Mouse (Mus musculus) heart, embryonic 13.5 days (tissue): ENCODE results near the gene Acer1. TPM values are rescaled to one million over a fixed set of nuclear protein-coding genes. Genes with fewer than 3 reads are reported as not detected.
A peak's percentile ranks its signal among the peaks of the same experiment; 100 is the strongest.

Source experiments
- ATAC-seq: fragments of 200-750 bp; cut with Nextera tagmentation; 2 replicates; pipeline ENCODE4 v1.8.0; 2017; ENCODE audit warnings: moderate TSS enrichment; ENCODE audit not compliant: insufficient number of reproducible peaks, low FRiP score, low TSS enrichment; ENCODE audit errors: extremely low read depth
- H3K27ac ChIP-seq: fragments of 300-500 bp; sonication (generic); replicated peaks from 2 replicates; pipeline ENCODE4 v1.5.1; 2015; ENCODE audit warnings: moderate library complexity, mild to moderate bottlenecking, inconsistent platforms
- H3K27me3 ChIP-seq: fragments of 300-500 bp; sonication (generic); replicated peaks from 2 replicates; pipeline ENCODE4 v1.6.1; 2015; ENCODE audit warnings: mild to moderate bottlenecking, inconsistent platforms
- H3K36me3 ChIP-seq: fragments of 300-500 bp; sonication (generic); 2 replicates; pipeline ENCODE4 v1.6.1; 2015; ENCODE audit warnings: mild to moderate bottlenecking, inconsistent platforms
- H3K4me1 ChIP-seq: fragments of 300-500 bp; sonication (generic); 2 replicates; pipeline ENCODE4 v1.6.1; 2015; ENCODE audit warnings: inconsistent platforms
- H3K4me2 ChIP-seq: fragments of 300-500 bp; sonication (generic); 2 replicates; pipeline ENCODE4 v1.6.1; 2015; ENCODE audit warnings: inconsistent platforms, mild to moderate bottlenecking, moderate library complexity
- H3K4me3 ChIP-seq: fragments of 300-500 bp; sonication (generic); 2 replicates; pipeline ENCODE4 v1.5.1; 2015; ENCODE audit warnings: moderate library complexity, mild to moderate bottlenecking, inconsistent platforms
- H3K9ac ChIP-seq: fragments of 300-500 bp; sonication (generic); 2 replicates; pipeline ENCODE4 v1.6.1; 2015; ENCODE audit warnings: inconsistent platforms, mild to moderate bottlenecking, moderate library complexity
- H3K9me3 ChIP-seq: fragments of 300-500 bp; sonication (generic); 2 replicates; pipeline ENCODE4 v1.6.1; 2016; ENCODE audit warnings: inconsistent platforms
- WGBS: fragments of 180-500 bp; shearing (Covaris S2); methylation state at CpG from one replicate; pipeline ENCODE4 v1.1.7; 2015; ENCODE audit warnings: mixed read lengths; 5-methylcytosine and 5-hydroxymethylcytosine counted together
- polyA plus RNA-seq: library from polyadenylated mRNA; unstranded; fragments of >200 nt; fragmentation: Nextera tagmentation; extraction: Ambion mirVana; gene quantifications from 2 replicates; pipeline ENCODE4 v1.2.1, GENCODE M21; 2015

Acer1 gene
- polyA plus RNA-seq, 1 experiment from 2014 or later = not detected

DNA sequence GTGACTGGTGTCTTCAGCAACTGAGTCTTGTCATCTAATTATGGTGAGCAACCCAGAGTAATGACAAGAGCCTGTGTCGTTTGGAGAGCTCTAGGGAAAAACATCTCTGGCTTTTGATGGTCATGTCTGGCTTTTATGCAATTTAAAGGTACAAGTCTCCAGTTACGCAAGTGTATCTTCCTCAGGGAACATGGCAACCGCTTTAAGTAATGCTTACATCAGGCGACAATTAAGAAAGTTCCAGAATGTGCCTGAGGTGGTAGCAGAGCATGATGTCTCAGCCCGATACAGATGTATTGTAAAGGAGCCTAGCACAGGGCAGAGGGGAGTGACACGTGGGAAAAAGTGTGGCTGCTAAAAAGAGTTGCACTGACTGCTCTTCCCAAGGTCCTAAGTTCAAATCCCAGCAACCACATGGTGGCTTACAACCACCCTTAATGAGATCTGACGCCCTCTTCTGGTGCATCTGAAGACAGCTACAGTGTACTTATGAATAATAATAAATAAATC, 7.0 kb upstream of the Acer1 start:
- H3K27ac ChIP-seq = peak overlapping the region; percentile 76; the same call in 1 of the 2 replicates
- WGBS = 67% methylated on average over 7 of the region's 7 CpGs
- peak overlapping the region; percentile 87 for H3K4me2 ChIP-seq
- H3K9me3 ChIP-seq = no peaks in the 10 kb centered on the region
- H3K4me1 ChIP-seq = peaks cover 15% of the 10 kb centered on the region
- H3K9ac ChIP-seq = peak overlapping the region; percentile 91
- no peak for ATAC-seq
- peaks cover 28% of the 10 kb centered on the region for H3K36me3 ChIP-seq
- no peaks in the 10 kb centered on the region for H3K27me3 ChIP-seq
- peak overlapping the region; percentile 81 for H3K4me3 ChIP-seq

DNA sequence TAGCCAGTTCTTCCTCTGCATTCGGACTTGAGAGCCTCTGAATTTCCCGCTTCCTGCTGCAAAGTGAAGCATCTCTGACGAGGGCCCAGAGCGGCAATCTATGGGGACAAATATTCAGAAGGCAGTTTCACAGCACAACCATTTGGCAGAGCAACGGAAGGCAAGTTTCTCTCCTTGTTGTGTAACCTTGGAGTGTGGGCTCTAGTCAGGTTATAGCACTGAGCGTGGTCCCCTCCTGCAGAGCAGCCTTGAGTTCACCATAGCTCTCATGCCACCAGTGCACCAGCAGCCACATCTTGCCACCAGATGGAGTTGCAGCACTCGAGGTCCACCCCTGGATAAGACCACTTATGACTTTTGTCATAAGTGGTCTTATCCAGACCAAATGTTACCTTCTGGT, 6.5 kb upstream of the Acer1 start:
- WGBS = 76% methylated on average over 7 of the region's 7 CpGs
- Histone ChIP-seq H3K4me2 (no peak overlapping the region), H3K9me3 (no peaks in the 10 kb centered on the region), H3K27ac (no peak overlapping the region), H3K36me3 (peaks cover 22% of the 10 kb centered on the region), H3K27me3 (no peaks in the 10 kb centered on the region), H3K4me3 (no peak overlapping the region), H3K9ac (no peak overlapping the region), H3K4me1 (peaks cover 15% of the 10 kb centered on the region)
- ATAC-seq = no peak

DNA sequence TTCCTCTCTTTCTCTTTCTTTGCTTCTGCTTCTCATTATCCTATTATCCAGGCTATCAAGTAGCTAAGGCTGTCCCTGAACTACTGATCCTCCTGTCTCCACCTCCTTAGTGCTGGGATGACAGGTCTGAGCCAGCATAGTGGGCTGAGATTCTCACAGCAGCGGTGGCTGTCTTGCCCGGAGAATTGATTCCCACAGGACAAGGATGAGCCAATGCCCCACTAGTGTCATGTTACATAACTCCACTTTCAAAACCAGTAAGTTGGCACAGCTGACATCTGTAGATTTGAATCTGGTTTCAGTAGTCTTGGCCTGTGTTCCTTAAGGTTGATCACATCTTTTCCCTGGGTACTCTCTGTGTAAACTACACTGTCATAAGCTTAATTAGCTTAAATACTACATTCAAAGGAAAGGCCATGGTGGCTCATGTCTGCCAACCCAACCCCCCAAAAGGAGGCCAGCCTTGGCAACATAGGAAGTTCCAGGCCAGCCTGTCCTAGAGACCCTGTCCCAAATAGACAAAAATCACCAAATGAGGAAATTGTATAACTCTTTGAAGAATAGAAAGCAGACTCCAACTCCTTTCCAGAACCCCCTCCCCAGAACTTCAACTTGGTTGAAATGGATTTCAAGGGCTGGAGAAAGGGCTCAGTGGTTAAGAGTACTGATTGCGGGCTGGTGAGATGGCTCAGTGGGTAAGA, 4.3 kb upstream of the Acer1 start:
- H3K36me3 ChIP-seq = 0 out of 2 replicates have a peak, but pooled peaks cover 2% of the 10 kb centered on the region
- 80% methylated on average over 3 of the region's 3 CpGs for WGBS
- no peak overlapping the region for H3K27ac ChIP-seq
- no peak overlapping the region for H3K4me3 ChIP-seq
- H3K9me3 ChIP-seq = no peaks in the 10 kb centered on the region
- no peak overlapping the region for H3K4me2 ChIP-seq
- no peak overlapping the region for H3K9ac ChIP-seq
- H3K27me3 ChIP-seq = no peaks in the 10 kb centered on the region
- no peak for ATAC-seq
- peaks cover 10% of the 10 kb centered on the region for H3K4me1 ChIP-seq

DNA sequence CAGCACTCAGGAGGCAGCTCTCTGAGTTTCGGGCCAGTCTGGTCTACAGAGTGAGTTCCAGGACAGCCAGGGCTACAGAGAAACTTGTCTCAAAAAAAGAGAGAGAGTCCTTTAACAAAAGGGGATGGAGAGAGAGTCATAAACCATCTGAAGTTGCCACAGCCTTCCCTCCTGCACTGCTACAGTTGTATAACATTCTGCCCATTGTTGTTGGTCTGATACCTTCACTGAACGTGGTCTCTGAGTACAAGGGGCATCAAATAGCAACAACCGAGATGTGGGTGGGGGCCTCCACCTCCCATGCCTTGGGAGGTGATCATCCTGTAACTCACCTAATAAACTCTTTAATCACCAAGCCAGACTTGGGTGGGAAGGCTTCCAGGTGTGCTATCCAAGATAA, 3.7 kb upstream of the Acer1 start:
- no peaks in the 10 kb centered on the region for H3K36me3 ChIP-seq
- H3K4me2 ChIP-seq = no peak overlapping the region
- H3K9me3 ChIP-seq = no peaks in the 10 kb centered on the region
- no peak overlapping the region for H3K27ac ChIP-seq
- 62% methylated on average over 3 of the region's 3 CpGs for WGBS
- H3K9ac ChIP-seq = no peak overlapping the region
- H3K4me1 ChIP-seq = peaks cover 4% of the 10 kb centered on the region
- no peaks in the 10 kb centered on the region for H3K27me3 ChIP-seq
- no peak overlapping the region for H3K4me3 ChIP-seq
- no peak for ATAC-seq

DNA sequence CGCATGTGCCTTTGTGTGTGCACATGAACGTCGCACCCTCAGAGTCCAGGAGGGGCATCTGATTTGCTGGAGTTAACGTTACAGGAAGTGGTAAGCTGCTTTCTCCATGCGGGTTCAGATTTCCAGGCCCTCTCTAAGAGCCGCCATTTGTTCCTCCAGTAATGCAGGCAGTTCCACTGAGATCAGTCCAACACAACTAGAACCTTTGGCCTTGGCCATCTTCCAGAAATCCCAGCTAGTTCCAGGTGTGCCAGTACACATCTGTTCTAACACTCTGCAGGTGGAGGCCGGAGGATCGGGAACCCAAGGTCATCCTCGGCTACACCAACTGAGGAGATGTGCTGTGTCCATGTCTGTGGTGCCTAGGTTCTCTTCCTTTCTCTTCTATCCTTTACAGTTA, 3.0 kb upstream of the Acer1 start:
- no peak overlapping the region for H3K27ac ChIP-seq
- no peaks in the 10 kb centered on the region for H3K36me3 ChIP-seq
- no peak overlapping the region for H3K4me3 ChIP-seq
- ATAC-seq = no peak
- H3K27me3 ChIP-seq = no peaks in the 10 kb centered on the region
- H3K4me1 ChIP-seq = peaks cover 4% of the 10 kb centered on the region
- H3K4me2 ChIP-seq = no peak overlapping the region
- 75% methylated on average over 9 of the region's 9 CpGs for WGBS
- no peaks in the 10 kb centered on the region for H3K9me3 ChIP-seq
- H3K9ac ChIP-seq = no peak overlapping the region

DNA sequence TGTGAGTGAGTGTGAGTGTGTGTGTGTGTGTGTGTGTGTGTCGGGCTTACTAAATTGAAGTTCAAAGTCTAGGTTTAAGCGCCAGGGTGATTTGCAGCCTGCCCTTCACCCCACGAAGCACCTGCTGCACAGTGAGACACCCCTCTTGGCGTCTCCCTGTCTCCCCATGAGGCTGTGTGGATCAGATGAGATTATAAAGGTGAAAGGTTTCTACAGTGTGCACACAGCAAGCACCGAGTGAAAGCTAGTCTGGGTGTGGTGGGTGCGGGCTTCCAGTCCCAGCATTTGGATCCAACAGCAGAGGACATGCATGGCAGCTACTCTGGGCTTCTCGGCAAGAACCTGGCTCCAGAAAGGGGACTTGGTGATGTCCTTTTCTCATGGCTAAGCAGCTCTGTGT, 877 bp downstream of the Acer1 start:
- no peaks in the 10 kb centered on the region for H3K4me1 ChIP-seq
- H3K4me2 ChIP-seq = no peak overlapping the region
- 69% methylated on average over 7 of the region's 7 CpGs for WGBS
- H3K9ac ChIP-seq = no peak overlapping the region
- 0 out of 2 replicates have a peak, but pooled peaks cover 4% of the 10 kb centered on the region for H3K27me3 ChIP-seq
- no peaks in the 10 kb centered on the region for H3K36me3 ChIP-seq
- no peak for ATAC-seq
- no peak overlapping the region for H3K27ac ChIP-seq
- H3K4me3 ChIP-seq = no peak overlapping the region
- H3K9me3 ChIP-seq = no peaks in the 10 kb centered on the region

DNA sequence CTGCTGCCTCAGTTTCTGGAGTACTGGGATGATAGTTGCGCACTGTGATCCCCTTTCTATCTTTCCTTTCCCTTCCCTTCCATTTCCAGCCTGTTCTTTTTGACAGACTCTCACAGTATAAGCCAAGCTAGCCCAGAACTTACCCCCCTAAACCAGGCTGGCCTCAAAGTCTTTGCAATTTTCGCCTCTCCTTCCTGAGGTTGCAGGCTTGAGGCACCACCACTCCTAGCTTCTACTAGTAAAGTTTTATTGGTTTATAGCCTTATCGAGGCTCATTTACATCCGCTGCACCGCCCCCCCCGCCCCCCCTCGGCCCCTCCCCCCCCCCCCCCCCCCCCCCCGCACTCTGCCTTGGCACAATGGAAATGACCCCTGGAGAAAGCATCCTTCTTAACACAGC, 2.4 kb downstream of the Acer1 start:
- Histone ChIP-seq H3K4me3 (no peak overlapping the region), H3K27me3 (0 out of 2 replicates have a peak, but pooled peaks cover 4% of the 10 kb centered on the region), H3K36me3 (no peaks in the 10 kb centered on the region), H3K9ac (no peak overlapping the region), H3K4me1 (no peaks in the 10 kb centered on the region), H3K4me2 (no peak overlapping the region), H3K27ac (no peak overlapping the region), H3K9me3 (no peaks in the 10 kb centered on the region)
- WGBS = 41% methylated on average over 6 of the region's 8 CpGs
- ATAC-seq = no peak

DNA sequence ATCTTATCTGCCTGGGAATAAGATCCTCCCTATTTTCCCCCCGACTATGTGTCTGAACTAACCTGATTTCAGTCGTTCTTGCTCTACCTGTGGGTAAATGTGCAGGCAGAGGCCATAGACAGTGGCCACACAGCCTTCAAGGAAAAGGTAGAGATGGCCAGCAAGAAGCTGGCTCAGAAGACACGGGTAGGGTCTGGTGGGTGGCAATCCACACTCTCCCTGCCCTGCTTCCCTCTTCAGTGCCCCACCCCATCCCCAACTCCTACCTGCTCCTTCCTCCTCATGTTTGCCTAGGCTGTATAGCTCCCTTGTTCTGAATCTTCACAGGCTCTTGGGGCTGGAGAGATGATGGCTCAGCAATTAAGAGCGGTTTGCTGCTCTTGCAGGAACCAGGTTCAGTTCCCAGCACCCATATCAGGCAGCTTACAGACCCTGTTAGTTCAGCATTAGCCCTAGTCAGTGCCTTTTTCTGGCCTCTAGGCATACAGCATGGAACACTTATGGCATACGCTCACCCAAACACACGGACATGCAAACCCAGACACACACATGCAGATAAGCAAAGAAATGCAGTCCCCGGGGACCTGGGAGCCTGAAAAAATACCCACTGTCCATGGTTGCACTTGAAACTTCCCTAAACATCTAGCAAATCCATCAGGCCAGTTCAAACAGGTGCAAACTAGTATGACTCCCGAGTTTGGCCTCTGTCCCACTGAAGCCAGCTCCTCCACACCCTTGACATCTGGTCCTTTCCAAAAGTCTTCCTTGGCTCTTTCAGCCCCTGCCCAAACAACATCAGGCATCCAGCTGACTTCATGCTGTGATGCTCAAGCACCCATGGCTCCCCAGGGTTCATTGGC, 5.2 kb downstream of the Acer1 start:
- no peaks in the 10 kb centered on the region for H3K9me3 ChIP-seq
- 54% methylated on average over 8 of the region's 8 CpGs for WGBS
- no peaks in the 10 kb centered on the region for H3K36me3 ChIP-seq
- no peak overlapping the region for H3K4me2 ChIP-seq
- no peak overlapping the region for H3K4me3 ChIP-seq
- H3K27me3 ChIP-seq = 0 out of 2 replicates have a peak, but pooled peaks cover 7% of the 10 kb centered on the region
- H3K4me1 ChIP-seq = no peaks in the 10 kb centered on the region
- no peak overlapping the region for H3K9ac ChIP-seq
- no peak for ATAC-seq
- H3K27ac ChIP-seq = no peak overlapping the region

DNA sequence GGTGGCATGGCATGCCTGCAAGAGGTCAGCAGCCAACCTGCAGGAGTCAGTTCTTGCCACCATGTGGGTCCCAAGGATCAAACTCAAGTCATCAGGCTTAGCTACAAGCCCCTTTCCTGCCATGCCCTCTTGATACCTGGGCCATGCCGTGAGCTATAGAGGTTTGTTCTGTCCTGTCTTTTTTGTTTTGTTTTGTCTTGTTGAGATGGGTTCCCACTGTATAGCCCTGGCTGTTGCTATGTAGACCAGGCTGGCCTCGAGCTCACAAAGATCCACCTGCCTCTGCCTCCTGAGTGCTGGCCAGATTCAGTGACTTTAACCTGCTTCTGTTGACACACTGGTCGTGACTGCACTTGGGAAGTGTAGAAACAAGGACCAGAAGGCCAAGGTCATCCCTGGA, 6.5 kb downstream of the Acer1 start:
- no peaks in the 10 kb centered on the region for H3K9me3 ChIP-seq
- 61% methylated on average over 3 of the region's 3 CpGs for WGBS
- peaks cover 18% of the 10 kb centered on the region for H3K27me3 ChIP-seq

DNA sequence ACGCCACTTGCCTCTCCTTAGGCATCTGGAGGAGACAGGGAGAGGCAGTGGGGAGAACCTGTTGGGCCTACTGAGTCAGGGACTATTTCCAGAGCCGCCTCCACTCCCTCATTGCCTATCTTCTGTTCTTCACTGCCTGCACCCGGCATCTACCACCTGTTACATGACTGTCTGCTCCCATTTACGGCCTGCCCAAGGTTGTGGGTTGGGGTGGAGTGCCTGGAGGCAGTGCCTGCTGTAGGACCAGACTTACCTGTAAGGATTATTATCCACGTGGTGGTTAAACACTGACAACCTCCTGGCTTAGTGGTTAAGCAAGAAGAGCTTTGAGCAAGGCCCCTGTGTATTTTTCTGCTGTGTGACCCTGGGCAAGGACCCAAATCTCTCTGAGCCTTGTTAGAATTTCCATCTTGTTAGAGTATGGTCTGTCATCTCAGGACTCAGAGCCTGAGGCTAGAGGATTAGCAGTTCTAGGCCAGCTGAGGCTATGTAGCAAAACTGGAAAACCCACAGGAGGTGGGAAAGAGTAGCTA, 7.2 kb downstream of the Acer1 start:
- no peak for ATAC-seq

More for the DNA sequence above, 6.5 kb downstream of the Acer1 start:
- Histone ChIP-seq H3K4me3 (no peak overlapping the region), H3K36me3 (no peaks in the 10 kb centered on the region), H3K27ac (no peak overlapping the region), H3K4me2 (no peak overlapping the region), H3K4me1 (no peaks in the 10 kb centered on the region), H3K9ac (no peak overlapping the region)
- ATAC-seq = no peak

DNA sequence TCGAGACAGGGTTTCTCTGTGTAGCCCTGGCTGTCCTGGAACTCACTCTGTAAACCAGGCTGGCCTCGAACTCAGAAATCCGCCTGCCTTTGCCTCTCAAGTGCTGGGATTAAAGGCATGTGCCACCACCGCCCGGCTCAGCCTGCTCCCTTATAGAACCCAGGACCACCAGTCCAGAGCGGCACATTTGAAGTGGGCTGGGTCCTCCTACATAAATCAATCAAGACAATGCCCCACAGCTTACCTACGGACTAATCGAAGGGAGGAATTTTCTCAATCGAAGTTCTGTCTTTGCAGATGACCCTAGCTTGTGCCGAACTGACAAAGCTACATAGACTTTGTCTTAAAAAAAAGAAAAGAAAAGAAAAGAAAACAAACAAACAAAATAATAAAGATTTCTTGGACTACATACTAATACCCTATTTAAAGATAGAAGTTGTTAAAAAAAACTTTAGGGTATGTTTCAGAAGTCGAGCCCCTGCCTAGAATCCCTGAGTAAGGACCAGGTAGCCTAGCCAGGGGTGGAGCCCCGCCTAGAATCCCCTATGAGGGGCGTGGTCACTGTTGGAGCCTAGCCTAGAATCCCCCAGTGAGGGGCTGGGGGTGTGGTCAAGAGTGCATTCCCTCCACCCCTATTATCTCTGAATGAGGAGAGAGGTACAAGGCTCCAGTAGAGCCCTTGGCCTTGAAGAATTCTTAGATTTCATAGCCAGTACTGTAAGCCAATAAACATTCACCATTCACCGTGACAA, 7.8 kb downstream of the Acer1 start:
- no peak overlapping the region for H3K4me2 ChIP-seq
- no peak overlapping the region for H3K9ac ChIP-seq
- ATAC-seq = no peak
- H3K4me1 ChIP-seq = no peaks in the 10 kb centered on the region
- 59% methylated on average over 13 of the region's 14 CpGs for WGBS
- no peaks in the 10 kb centered on the region for H3K9me3 ChIP-seq
- H3K4me3 ChIP-seq = no peak overlapping the region
- H3K36me3 ChIP-seq = no peaks in the 10 kb centered on the region
- peaks cover 28% of the 10 kb centered on the region for H3K27me3 ChIP-seq
- H3K27ac ChIP-seq = no peak overlapping the region

More for the DNA sequence above, 7.2 kb downstream of the Acer1 start:
- no peak overlapping the region for H3K4me3 ChIP-seq
- peaks cover 24% of the 10 kb centered on the region for H3K27me3 ChIP-seq
- H3K9me3 ChIP-seq = no peaks in the 10 kb centered on the region
- H3K4me1 ChIP-seq = no peaks in the 10 kb centered on the region
- H3K36me3 ChIP-seq = no peaks in the 10 kb centered on the region
- no peak overlapping the region for H3K9ac ChIP-seq
- no peak overlapping the region for H3K4me2 ChIP-seq
- WGBS = 75% methylated on average over 5 of the region's 5 CpGs
- no peak overlapping the region for H3K27ac ChIP-seq
